Mouse (Mus musculus): Measurements from ENCODE around the gene Raly.

DNA sequence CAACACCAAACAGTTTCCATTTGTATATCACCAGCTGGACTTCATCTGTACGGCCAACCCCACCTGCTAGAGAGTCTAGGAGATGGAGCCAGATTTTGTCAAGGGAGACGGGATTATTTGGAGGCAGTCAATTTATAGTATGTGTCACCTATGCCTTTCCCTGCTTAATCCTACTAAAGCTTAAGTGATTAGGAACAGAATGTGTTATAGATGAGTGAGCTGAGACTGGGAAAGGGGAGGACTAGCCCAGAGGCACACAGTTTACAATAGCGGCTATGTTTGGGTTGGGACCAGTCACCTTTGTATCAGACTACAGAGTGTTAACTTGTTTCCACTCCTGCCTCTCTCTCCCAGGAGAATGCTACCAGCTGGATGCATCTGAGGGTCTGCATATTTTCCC lies 11.2 kb upstream of the Raly start:
- TF ChIP-seq CTCF (IDR thresholded peaks at IDR 0.05; ENCODE audit: extremely low read depth, insufficient read depth, low read length): no peak
- no peak for TF ChIP-seq POLR2A (IDR thresholded peaks at IDR 0.05; ENCODE audit: extremely low read depth, insufficient read depth, low read length)
